Mouse (Mus musculus) adrenal gland, postnatal 36 days (tissue): Measurements from ENCODE around the gene Scrt2. TPM values are rescaled to one million over a fixed set of nuclear protein-coding genes. Genes with fewer than 3 reads are reported as not detected.
A peak's percentile ranks its signal among the peaks of the same experiment; 100 is the strongest.

Experiments
- DNase-seq, 2 experiments: peaks; one replicate each; pipeline ENCODE4 v3.0.0; 2021; ENCODE audit warnings: mixed read lengths in 1 of 2
- total RNA-seq, 2 experiments: library from RNA; stranded (reverse); gene quantifications; 2 replicates each; pipeline ENCODE4 v1.2.3; 2021

Gene Scrt2
- total RNA-seq, 2 experiments from 2014 or later = 0.13 to 1.1 TPM

GRCm38 (mm10) chr2:152105318-152106224 is 24.2 kb downstream of the Scrt2 start, which contains the start of gene Srxn1:
Gene Srxn1 (plus strand): TSS chr2:152105516.
- peak; percentile 96 to 97 for DNase-seq

DNA sequence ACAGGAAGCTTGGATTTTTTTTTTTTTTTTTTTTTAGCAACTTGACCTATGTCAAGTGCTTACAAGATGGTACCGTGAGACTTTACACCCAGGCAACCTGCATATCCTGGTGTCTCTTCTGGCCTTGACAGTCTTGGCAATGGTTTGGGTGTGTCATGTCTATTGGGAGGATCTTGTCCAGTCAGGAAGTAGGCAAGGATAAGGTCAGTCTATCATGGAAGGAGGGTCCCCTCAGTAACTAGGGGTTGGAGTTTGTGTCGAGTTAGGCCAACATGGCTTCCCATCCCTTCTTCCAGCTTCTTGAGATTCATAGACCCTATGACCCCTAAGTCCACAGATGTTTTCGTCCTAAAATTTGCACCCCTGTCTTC is 24.9 kb downstream of the Scrt2 start:
- DNase-seq = peak; percentile 34 to 56

- no peak for DNase-seq
These were observed 25.3 kb downstream of the Scrt2 start for GRCm38 (mm10) chr2:152106597-152106996.

DNA sequence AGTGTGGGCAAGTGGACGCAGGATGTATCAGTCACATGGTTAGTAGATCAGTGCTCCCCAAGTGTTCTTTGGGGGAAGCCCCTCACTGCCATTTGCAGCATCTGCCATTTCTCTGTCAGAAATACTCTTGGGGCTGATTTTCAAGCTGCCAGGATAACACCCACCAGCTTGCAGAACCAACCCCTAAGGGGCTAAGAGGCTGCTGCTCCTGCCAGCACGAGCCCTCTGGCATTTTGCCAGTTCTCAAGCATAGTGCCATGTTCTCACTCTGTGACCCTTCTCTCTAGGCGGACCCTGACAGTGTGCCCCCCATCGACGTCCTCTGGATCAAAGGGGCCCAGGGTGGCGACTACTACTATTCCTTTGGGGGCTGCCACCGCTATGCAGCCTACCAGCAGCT is 27.4 kb downstream of the Scrt2 start:
- DNase-seq = no peak

- peak in 1 of 2 experiments; percentile 34 for DNase-seq
These were observed 28.1 kb downstream of the Scrt2 start for GRCm38 (mm10) chr2:152109386-152109785.

GRCm38 (mm10) chr2:152111311-152111710 is 30.0 kb downstream of the Scrt2 start:
- no peak for DNase-seq

- peak; percentile 91 to 92 for DNase-seq
These were observed 30.6 kb downstream of the Scrt2 start for GRCm38 (mm10) chr2:152111920-152112319.

DNA sequence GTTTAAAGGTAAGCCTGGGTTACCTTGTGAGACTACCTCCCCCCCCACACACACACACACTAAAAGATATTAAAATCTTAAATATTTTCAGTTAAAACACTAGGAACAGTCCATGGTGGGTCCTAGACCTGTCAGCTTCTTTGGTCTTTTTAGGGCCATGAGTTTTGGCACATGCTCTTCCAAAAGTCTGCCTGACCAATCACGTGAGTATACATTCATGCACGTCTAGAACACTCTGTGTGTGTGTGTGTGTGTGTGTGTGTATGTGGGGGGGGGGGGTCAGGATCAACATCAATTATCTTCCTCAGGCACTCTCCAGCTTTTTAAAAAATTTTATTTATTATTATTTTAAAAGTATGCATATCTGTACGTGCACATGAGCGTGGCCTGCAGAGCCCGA is 31.2 kb downstream of the Scrt2 start:
- no peak for DNase-seq

GRCm38 (mm10) chr2:152112970-152113369 is 31.6 kb downstream of the Scrt2 start:
- DNase-seq = no peak

DNA sequence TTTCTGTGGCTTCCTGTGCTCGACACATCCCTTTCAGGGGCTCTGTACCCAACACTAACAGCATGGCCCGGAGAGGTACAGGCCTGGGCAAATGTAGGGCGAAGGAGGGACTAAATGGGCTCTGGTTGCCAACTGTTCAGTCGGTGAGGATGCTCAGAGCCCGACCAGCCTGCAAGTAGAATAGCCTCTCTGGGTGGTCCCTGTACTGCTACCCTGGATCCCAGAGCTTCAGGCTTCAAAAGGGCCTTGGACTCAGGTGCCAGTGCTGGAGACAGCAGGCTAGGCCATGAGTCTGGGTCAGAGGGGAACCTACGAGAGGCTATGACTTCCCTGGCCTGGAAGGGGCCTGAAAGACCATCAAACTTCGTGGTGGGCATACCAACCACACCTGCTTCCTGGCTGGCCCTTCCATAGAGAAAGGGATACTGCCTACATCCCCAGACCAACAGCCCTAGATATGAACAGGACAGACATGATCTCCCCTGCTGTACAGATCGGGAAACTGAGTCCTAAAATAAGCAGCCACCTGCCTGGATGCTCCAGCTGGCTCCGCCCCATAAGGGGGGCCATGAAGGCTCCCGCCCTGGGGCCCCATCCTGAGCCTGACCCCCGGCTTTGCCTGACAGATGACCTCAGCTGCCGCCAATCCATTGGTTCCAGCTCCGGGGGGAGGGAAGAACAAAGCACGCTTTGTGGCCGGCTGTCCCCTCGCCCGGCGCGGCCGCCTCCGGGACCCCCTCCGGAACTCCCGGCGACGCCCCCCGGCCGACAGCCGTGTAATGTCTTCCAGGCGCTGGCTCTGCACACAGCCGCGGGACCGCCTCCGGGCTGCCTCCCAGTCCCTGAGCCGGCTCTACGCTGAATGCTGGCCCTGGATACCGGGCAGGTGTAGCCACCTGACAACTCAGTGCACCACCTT is 33.0 kb downstream of the Scrt2 start:
- DNase-seq = no peak

DNA sequence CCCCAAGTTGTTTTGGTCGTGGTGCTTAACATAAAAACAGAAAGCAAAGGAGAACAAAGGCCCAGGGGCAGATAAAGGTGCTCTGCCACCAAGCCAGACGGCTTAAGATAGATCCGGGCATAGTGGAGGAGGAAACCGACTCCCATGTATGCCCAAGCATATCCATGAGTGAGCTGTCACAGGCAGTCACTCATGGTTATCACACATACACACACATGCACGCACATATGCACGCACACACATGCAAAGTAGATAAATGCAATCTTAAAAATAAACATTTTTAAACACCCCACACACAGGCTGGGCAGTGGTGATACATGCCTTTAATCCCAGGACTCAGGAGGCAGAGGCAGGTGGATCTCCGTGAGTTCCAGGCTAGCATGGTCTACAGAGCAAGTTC is 36.4 kb downstream of the Scrt2 start:
- DNase-seq = no peak

- no peak for DNase-seq
These were observed 38.0 kb downstream of the Scrt2 start for GRCm38 (mm10) chr2:152119228-152119865.

DNA sequence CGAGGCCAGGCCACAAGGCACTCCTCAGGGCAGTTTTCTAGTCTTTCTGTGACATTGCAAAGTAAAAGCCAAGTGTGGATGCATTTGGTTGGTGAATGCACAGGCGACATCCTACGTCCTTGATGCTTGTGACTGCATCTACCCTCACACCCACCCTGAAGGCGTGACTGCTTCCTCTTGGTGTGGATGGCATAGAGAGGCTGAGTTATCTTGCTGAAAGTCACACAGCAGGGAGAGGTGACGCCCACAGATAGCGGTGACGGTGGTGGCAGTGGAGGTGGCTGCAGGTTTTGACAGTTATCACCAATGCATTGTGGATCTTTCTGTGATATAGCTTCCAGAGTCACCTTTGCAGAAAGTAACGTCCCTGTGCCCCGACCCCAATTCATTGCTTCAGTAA is 41.6 kb downstream of the Scrt2 start:
- no peak for DNase-seq

- DNase-seq = no peak
These were observed 47.3 kb downstream of the Scrt2 start for GRCm38 (mm10) chr2:152128597-152128996.

- no peak for DNase-seq
These were observed 48.4 kb downstream of the Scrt2 start for GRCm38 (mm10) chr2:152129778-152130177.

DNA sequence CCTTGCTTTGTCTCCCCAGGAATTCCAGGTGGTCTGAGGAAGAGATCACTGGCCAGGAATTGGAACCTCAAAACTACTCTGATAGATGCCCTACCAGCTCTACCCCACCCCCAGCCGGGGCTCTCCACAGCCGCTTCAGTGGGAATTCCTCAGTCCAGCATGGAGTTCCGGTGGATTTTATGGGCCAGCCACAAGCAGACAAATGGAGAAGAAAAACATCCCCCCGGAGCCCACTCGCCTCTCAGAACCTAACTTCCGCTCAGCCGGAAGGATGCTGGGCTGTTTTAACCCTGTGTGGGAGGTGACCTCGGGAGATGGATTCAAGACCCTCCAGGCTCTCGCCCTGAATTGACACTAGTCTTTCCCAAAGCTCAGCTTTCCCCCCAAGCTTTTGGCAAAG is 50.7 kb downstream of the Scrt2 start:
- DNase-seq = no peak

GRCm38 (mm10) chr2:152132691-152133090 is 51.4 kb downstream of the Scrt2 start:
- no peak for DNase-seq

- no peak for DNase-seq
These were observed 58.1 kb downstream of the Scrt2 start for GRCm38 (mm10) chr2:152139191-152139987.

DNA sequence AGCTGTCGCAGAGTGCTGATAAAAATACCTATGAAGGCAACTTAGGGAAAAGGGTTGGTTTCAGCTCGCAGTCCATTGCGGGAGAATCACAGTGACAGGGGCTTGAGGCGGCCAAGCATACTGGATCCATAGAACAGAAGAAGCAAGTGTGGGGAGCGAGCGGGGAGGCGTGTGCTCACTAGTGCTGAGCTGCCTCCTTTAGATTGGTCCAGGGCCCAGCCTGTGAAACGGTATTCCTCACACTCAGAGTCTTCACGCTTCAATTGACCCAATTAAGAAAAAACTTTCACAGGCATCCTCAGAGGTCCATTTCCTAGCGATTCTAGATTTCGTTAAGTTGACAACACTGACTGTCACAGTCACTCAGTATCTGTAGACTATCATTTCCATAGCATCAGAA is 59.6 kb downstream of the Scrt2 start:
- DNase-seq = no peak

GRCm38 (mm10) chr2:152141491-152141890 is 60.2 kb downstream of the Scrt2 start:
- DNase-seq = no peak

DNA sequence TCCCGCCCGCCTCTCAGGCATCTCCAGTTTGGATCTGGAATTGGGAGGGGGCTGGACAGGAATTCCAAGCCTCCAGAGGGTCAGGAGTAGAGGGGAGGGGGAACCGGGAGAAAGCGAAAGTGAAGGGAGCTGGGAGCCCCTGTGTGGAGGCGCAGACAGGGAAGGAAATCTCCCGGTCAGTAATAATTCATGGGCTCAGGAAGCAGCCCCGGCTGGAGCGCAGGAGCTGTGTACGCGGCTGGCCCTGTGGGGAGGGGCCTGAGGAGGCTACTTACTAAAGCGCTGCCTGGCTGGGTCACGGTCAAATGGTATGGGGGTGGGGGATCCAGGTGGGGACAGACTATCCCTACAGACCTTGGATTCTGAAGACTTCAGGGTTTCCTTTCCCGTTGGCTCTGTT is 60.7 kb downstream of the Scrt2 start:
- peak; percentile 62 to 70 for DNase-seq

GRCm38 (mm10) chr2:152142571-152142970 is 61.2 kb downstream of the Scrt2 start:
- no peak for DNase-seq
